Mouse (Mus musculus): ENCODE measurements around the gene Esp4. TPM values are rescaled to one million over a fixed set of nuclear protein-coding genes. Genes with fewer than 3 reads are reported as not detected.

Esp4 gene
- not detected for polyA plus RNA-seq (2017; shearing (Covaris generic))

DNA sequence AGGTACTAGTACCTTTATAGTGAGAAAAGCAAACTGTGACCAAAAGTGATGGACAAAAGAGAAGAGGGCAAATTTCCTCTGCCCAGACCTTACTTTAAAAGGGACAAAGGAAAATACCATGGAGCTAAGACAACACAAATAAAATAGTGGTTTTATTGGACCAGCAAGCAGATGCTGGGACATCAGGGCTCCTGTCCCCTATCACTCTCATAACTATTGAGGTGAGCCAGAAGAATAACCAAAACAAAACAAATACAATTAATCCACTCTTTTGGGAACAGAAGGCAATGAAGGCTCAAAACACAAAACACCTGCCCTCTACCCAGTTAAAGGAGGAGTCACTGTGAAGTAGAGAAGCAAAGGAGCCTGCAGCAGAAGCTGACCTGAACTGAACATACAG lies at the start of gene Esp4:
TSS of gene Esp4 (plus strand) at position 301 of the 400 bp plus-strand sequence.

DNA sequence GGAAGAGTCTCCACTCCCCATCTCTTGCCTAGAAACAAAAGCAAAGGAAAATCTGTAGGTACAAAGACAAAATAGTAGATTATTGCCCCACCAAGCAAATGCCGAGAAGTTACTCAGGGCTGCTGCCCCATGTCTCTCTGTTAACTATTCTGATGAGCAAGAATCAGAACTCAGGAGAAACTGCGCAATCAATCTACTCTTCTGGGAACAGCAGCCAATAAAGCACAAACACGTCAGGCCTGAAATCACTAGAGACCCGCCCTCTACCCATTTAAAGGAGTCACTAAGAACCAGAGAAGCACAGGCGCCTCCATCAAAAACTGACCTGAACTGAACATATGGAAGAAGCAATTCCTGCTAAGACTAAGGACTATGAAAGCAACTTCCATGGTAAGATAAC lies 37.2 kb upstream of the Esp4 start, which contains the start of gene Esp6:
TSS of gene Esp6 (plus strand) at position 301 of the 400 bp plus-strand sequence.

DNA sequence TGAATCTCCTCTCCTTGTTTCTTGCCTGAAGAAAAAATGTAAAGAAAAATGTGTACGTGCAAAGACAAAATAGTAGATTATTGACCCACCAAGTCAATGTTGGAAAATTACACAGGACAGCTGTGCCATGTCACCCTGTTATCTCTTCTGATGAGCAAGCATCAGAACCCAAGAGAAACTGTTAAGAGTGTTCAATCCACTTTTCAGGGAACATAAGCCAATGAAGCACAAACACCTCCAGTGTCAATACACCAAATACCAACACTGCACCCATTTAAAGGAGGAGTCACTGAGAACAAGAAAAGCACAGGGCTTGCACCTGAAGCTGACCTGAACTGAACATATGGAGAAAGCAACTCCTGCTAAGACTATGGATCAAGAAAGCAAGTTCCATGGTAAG lies 33.4 kb downstream of the Esp4 start, which contains the start of gene Esp3:
TSS of gene Esp3 (plus strand) at position 301 of the 400 bp plus-strand sequence.

Other genes starting within 250 kb of the Esp4 start
- not detected for gene Esp8, start 78.6 kb upstream of the Esp4 start, polyA plus RNA-seq (2017; shearing (Covaris generic))
- not detected for gene Esp6, start 37.1 kb upstream of the Esp4 start, polyA plus RNA-seq (2017; shearing (Covaris generic))
- gene Esp3, start 33.5 kb downstream of the Esp4 start, polyA plus RNA-seq (2017; shearing (Covaris generic)): not detected
- not detected for gene Esp1, start 128.5 kb downstream of the Esp4 start, polyA plus RNA-seq (2017; shearing (Covaris generic))
- not detected for gene Crisp2, start 208.4 kb downstream of the Esp4 start, polyA plus RNA-seq (2017; shearing (Covaris generic))
- gene Rhag, start 212.5 kb downstream of the Esp4 start, polyA plus RNA-seq (2017; shearing (Covaris generic)): 0.28 TPM

Data from inflammation-experienced regulatory T-cells, adult 16 weeks (primary cell).